Mouse (Mus musculus): Measurements from ENCODE around the gene Myd88. TPM values are rescaled to one million over a fixed set of nuclear protein-coding genes. Genes with fewer than 3 reads are reported as not detected.

Gene Myd88
- polyA plus RNA-seq, 2 experiments: 5.8 to 15.0 TPM

DNA sequence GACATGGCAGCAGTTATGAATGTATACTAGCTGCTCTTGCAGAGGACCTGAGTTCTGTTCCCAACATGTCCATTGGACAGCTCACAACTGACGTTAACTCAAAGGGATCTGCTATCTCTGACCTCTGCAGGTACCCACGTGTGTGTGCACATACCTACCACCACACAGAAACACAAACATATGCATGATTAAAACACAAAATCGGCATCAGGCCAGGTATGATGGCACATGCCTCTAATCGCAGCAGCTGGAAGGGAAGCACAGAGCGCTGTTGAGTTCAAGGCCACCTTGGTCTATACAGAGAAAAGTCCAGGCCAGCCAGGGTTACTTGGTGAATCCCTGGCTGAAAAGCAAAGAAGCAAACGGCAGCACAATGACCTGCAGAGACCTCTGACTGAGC is 43.5 kb downstream of the Myd88 start:
- Histone ChIP-seq H3K9ac (replicated peaks) (no peak overlapping the region), H3K27me3 (ENCODE audit: control insufficient read depth, insufficient read depth, low read length) (no peaks in the 10 kb centered on the region), H3K4me3 (ENCODE audit: insufficient read depth in 1 of 2, low read depth in 2 of 2, low read length in 2 of 2) (no peak overlapping the region), H3K27ac (no peak overlapping the region), H3K9me3 (ENCODE audit: control insufficient read depth, low read length) (no peaks in the 10 kb centered on the region), H3K4me2 (ENCODE audit: low read depth) (no peak overlapping the region), H3K4me1 (replicated peaks; ENCODE audit: control insufficient read depth in 2 of 2, insufficient read depth in 2 of 2, low read length in 1 of 2) (0 out of 4 replicates have a peak, but pooled peaks cover 0 to 4% of the 10 kb centered on the region in 2 experiments), H3K36me3 (replicated peaks; ENCODE audit: control insufficient read depth, insufficient read depth, low read depth) (peaks cover 2% of the 10 kb centered on the region; the same call in 1 of the 2 replicates)
- DNase-seq (ENCODE audit: low read depth in 3 of 3, low spot score in 3 of 3) (no peak), ATAC-seq (ENCODE audit: insufficient read depth) (no peak)
- TF ChIP-seq EP300 (IDR thresholded peaks at IDR 0.05; ENCODE audit: low read depth) (no peak), CTCF (IDR thresholded peaks at IDR 0.05; ENCODE audit: low read depth) (no peak)
- WGBS (ENCODE audit: insufficient replicate concordance): 75% methylated on average over 6 of the region's 6 CpGs

DNA sequence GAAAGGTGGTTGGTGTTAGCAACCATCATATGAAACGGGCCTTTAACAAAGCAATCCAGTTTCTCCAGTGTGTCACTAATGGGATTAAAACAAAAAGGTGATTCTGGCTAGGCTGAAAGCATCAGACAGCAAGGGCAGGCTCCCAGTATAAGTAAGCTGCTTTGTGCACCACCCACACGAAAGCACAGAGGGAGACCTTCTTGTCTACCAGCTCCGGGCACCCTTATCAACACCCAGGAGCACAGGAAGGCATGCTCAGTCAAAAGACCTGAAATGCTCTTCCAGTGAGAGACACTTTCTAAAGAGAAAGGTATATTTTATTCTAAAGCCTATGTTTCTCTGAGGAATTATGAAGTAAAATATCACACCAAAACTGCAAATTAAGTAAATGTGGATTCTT is 50.4 kb downstream of the Myd88 start:
- Histone ChIP-seq H3K36me3 (replicated peaks; ENCODE audit: control insufficient read depth, insufficient read depth, low read depth) (no peaks in the 10 kb centered on the region; the same call in 1 of the 2 replicates), H3K4me1 (replicated peaks; ENCODE audit: control insufficient read depth in 2 of 2, insufficient read depth in 2 of 2, low read length in 1 of 2) (0 out of 4 replicates have a peak, but pooled peaks cover 0 to 1% of the 10 kb centered on the region in 2 experiments), H3K4me3 (ENCODE audit: insufficient read depth in 1 of 2, low read depth in 2 of 2, low read length in 2 of 2) (no peak overlapping the region), H3K4me2 (ENCODE audit: low read depth) (no peak overlapping the region), H3K9me3 (ENCODE audit: control insufficient read depth, low read length) (no peaks in the 10 kb centered on the region), H3K27ac (no peak overlapping the region), H3K9ac (replicated peaks) (no peak overlapping the region), H3K27me3 (ENCODE audit: control insufficient read depth, insufficient read depth, low read length) (no peaks in the 10 kb centered on the region)
- DNase-seq (ENCODE audit: low read depth in 3 of 3, low spot score in 3 of 3) (no peak), ATAC-seq (ENCODE audit: insufficient read depth) (peak; percentile 57; the same call in 1 of the 2 replicates)
- 49% methylated on average over 3 of the region's 3 CpGs for WGBS (ENCODE audit: insufficient replicate concordance)
- TF ChIP-seq EP300 (IDR thresholded peaks at IDR 0.05; ENCODE audit: low read depth) (no peak), CTCF (IDR thresholded peaks at IDR 0.05; ENCODE audit: low read depth) (no peak)

Other genes with a start within 250 kb of the Myd88 start
- gene Plcd1, start 247.9 kb downstream of the Myd88 start, polyA plus RNA-seq (2012; rRNA removed): 0.97 and 1.1 TPM in 2 replicates
- 0.95 and 1.2 TPM in 2 replicates for gene Plcd1, start 247.9 kb downstream of the Myd88 start, polyA plus RNA-seq (2014; fragmentation: Nextera tagmentation; extraction: Ambion mirVana)
- 0.04 and 0.06 TPM in 2 replicates for gene Dlec1, start 238.9 kb downstream of the Myd88 start, polyA plus RNA-seq (2012; rRNA removed)
- 0.04 TPM in 1 of 2 replicates, not detected in the other for gene Dlec1, start 238.9 kb downstream of the Myd88 start, polyA plus RNA-seq (2014; fragmentation: Nextera tagmentation; extraction: Ambion mirVana)
- gene Acaa1b, start 184.3 kb downstream of the Myd88 start, polyA plus RNA-seq (2012; rRNA removed): 3.9 and 4.2 TPM in 2 replicates
- gene Acaa1b, start 184.3 kb downstream of the Myd88 start, polyA plus RNA-seq (2014; fragmentation: Nextera tagmentation; extraction: Ambion mirVana): 6.7 and 7.0 TPM in 2 replicates
- not detected in 2 replicates for gene Gm47289, start 182.2 kb downstream of the Myd88 start, polyA plus RNA-seq (2012; rRNA removed)
- gene Gm47289, start 182.2 kb downstream of the Myd88 start, polyA plus RNA-seq (2014; fragmentation: Nextera tagmentation; extraction: Ambion mirVana): not detected in 2 replicates
- gene Slc22a13, start 132.3 kb downstream of the Myd88 start, polyA plus RNA-seq (2012; rRNA removed): 0.02 TPM in 2 replicates
- gene Slc22a13, start 132.3 kb downstream of the Myd88 start, polyA plus RNA-seq (2014; fragmentation: Nextera tagmentation; extraction: Ambion mirVana): not detected in 2 replicates
- 8.3 and 11.8 TPM in 2 replicates for gene Oxsr1, start 19.0 kb downstream of the Myd88 start, polyA plus RNA-seq (2012; rRNA removed)
- 4.9 and 6.3 TPM in 2 replicates for gene Oxsr1, start 19.0 kb downstream of the Myd88 start, polyA plus RNA-seq (2014; fragmentation: Nextera tagmentation; extraction: Ambion mirVana)
- 26.6 and 27.3 TPM in 2 replicates for gene Acaa1a, start 1.7 kb downstream of the Myd88 start, polyA plus RNA-seq (2012; rRNA removed)
- 28.4 and 30.6 TPM in 2 replicates for gene Acaa1a, start 1.7 kb downstream of the Myd88 start, polyA plus RNA-seq (2014; fragmentation: Nextera tagmentation; extraction: Ambion mirVana)
- gene Xylb, start 16.0 kb upstream of the Myd88 start, polyA plus RNA-seq (2012; rRNA removed): 3.3 and 4.8 TPM in 2 replicates
- gene Xylb, start 16.0 kb upstream of the Myd88 start, polyA plus RNA-seq (2014; fragmentation: Nextera tagmentation; extraction: Ambion mirVana): 2.4 and 4.2 TPM in 2 replicates
- gene Slc22a14, start 24.1 kb upstream of the Myd88 start, polyA plus RNA-seq (2012; rRNA removed): not detected in 2 replicates
- not detected in 2 replicates for gene Slc22a14, start 24.1 kb upstream of the Myd88 start, polyA plus RNA-seq (2014; fragmentation: Nextera tagmentation; extraction: Ambion mirVana)
- 0.62 and 0.69 TPM in 2 replicates for gene Acvr2b, start 60.7 kb upstream of the Myd88 start, polyA plus RNA-seq (2012; rRNA removed)
- 1.5 and 2.3 TPM in 2 replicates for gene Acvr2b, start 60.7 kb upstream of the Myd88 start, polyA plus RNA-seq (2014; fragmentation: Nextera tagmentation; extraction: Ambion mirVana)
- 1.5 and 2.4 TPM in 2 replicates for gene Exog, start 103.5 kb upstream of the Myd88 start, polyA plus RNA-seq (2012; rRNA removed)
- gene Exog, start 103.5 kb upstream of the Myd88 start, polyA plus RNA-seq (2014; fragmentation: Nextera tagmentation; extraction: Ambion mirVana): 5.7 and 6.0 TPM in 2 replicates
- gene Scn5a, start 237.6 kb upstream of the Myd88 start, polyA plus RNA-seq (2012; rRNA removed): 0.02 and 0.04 TPM in 2 replicates
- gene Scn5a, start 237.6 kb upstream of the Myd88 start, polyA plus RNA-seq (2014; fragmentation: Nextera tagmentation; extraction: Ambion mirVana): 0.04 TPM in 1 of 2 replicates, not detected in the other

All from liver, embryonic 14.5 days (tissue).